Mouse (Mus musculus) heart, embryonic 15.5 days (tissue): Measurements from ENCODE around the gene Jak3. TPM values are rescaled to one million over a fixed set of nuclear protein-coding genes. Genes with fewer than 3 reads are reported as not detected.

Experiments used
- ATAC-seq: fragments of 200-750 bp; cut with Nextera tagmentation; replicated peaks from 2 replicates; pipeline ENCODE4 v1.8.0; 2017; ENCODE audit warnings: low read depth, moderate TSS enrichment; ENCODE audit not compliant: insufficient number of reproducible peaks, insufficient read depth, low FRiP score
- H3K27ac ChIP-seq: fragments of 300-500 bp; sonication (generic); 2 replicates; pipeline ENCODE4 v1.5.1; 2015; ENCODE audit warnings: mild to moderate bottlenecking, inconsistent platforms
- H3K27me3 ChIP-seq: fragments of 300-500 bp; sonication (generic); 2 replicates; pipeline ENCODE4 v1.6.1; 2015; ENCODE audit warnings: inconsistent platforms
- H3K36me3 ChIP-seq: fragments of 300-500 bp; sonication (generic); 2 replicates; pipeline ENCODE4 v1.6.1; 2015; ENCODE audit warnings: mild to moderate bottlenecking, inconsistent platforms
- H3K4me1 ChIP-seq: fragments of 300-500 bp; sonication (generic); replicated peaks from 2 replicates; pipeline ENCODE4 v1.6.1; 2015; ENCODE audit warnings: inconsistent platforms
- H3K4me2 ChIP-seq: fragments of 300-500 bp; sonication (generic); 2 replicates; pipeline ENCODE4 v1.6.1; 2015; ENCODE audit warnings: inconsistent platforms, mild to moderate bottlenecking, moderate library complexity
- H3K4me3 ChIP-seq: fragments of 300-500 bp; sonication (generic); 2 replicates; pipeline ENCODE4 v1.5.1; 2015; ENCODE audit warnings: mild to moderate bottlenecking, inconsistent platforms
- H3K9ac ChIP-seq: fragments of 300-500 bp; sonication (generic); 2 replicates; pipeline ENCODE4 v1.6.1; 2015; ENCODE audit warnings: mild to moderate bottlenecking, inconsistent platforms
- H3K9me3 ChIP-seq: fragments of 300-500 bp; sonication (generic); replicated peaks from 2 replicates; pipeline ENCODE4 v1.6.1; 2016; ENCODE audit warnings: inconsistent platforms
- WGBS: fragments of 180-500 bp; shearing (Covaris S2); methylation state at CpG from one replicate; pipeline ENCODE4 v1.1.7; 2015; ENCODE audit warnings: mixed read lengths; 5-methylcytosine and 5-hydroxymethylcytosine counted together
- polyA plus RNA-seq: library from polyadenylated mRNA; unstranded; fragments of >200 nt; fragmentation: Nextera tagmentation; extraction: Ambion mirVana; gene quantifications from 2 replicates; pipeline ENCODE4 v1.2.1, GENCODE M21; 2015

The Jak3 gene
- polyA plus RNA-seq, 1 experiment from 2014 or later: 6.9 TPM

- Histone ChIP-seq H3K4me2 (peak overlapping the region; percentile 51), H3K4me3 (peak overlapping the region; percentile 21), H3K36me3 (no peaks in the 10 kb centered on the region), H3K27me3 (peaks cover 58% of the 10 kb centered on the region), H3K9ac (no peak overlapping the region), H3K4me1 (0 out of 2 replicates have a peak, but pooled peaks cover 6% of the 10 kb centered on the region), H3K27ac (no peak overlapping the region), H3K9me3 (no peaks in the 10 kb centered on the region)
- 20% methylated on average over 25 of the region's 25 CpGs for WGBS
- ATAC-seq: peak; percentile 25
Measured at GRCm38 (mm10) chr8:71709800-71710446, 33.8 kb downstream of the Jak3 start.

DNA sequence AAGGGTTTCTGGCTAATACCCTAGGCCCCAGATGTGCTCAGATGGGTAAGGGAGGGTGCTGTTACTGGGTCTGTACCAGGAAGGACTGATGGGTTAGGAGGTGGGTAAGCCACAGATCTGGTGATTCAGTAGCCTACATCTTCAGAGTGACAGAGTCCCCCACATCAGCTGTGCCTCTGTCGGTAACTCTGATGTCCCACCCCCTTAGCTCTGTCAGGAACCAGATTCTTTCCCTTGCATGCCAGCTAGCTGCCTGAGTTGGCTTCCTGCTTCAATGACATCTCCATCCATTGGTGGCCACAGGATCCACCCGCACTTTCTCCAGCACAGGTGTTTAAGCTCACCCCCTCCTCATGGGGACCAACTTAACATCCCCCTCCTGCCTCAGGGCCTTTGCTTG is 35.5 kb downstream of the Jak3 start:
- WGBS: 61% methylated on average over 2 of the region's 2 CpGs

DNA sequence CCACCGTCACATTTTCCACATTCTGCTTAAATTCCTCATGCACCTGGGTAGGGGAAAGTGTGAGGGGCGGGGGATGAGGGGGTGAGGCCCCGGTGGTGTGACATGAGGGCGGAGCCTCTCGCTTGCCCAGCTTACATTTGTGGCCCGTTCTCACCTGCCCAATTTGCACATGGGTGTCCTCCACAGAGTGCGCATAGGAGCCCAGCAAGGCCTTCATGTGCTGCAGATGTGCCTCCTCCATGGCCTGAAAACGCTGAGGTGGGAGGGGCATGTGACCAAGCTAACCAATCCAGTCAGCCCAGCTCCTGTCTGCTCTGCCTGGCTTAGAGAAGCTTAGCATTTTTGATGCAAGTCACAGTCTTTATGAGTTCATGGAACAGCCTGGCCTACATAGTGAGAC is 39.4 kb downstream of the Jak3 start:
- Histone ChIP-seq H3K4me3 (no peak overlapping the region), H3K27me3 (peaks cover 33% of the 10 kb centered on the region), H3K4me2 (no peak overlapping the region), H3K27ac (no peak overlapping the region), H3K9ac (no peak overlapping the region), H3K9me3 (no peaks in the 10 kb centered on the region), H3K36me3 (no peaks in the 10 kb centered on the region), H3K4me1 (peaks cover 13% of the 10 kb centered on the region)
- no peak for ATAC-seq
- 34% methylated on average over 8 of the region's 8 CpGs for WGBS

More for the DNA sequence above, 35.5 kb downstream of the Jak3 start:
- H3K9me3 ChIP-seq: no peaks in the 10 kb centered on the region
- H3K36me3 ChIP-seq: no peaks in the 10 kb centered on the region
- no peak overlapping the region for H3K4me3 ChIP-seq
- peaks cover 60% of the 10 kb centered on the region for H3K27me3 ChIP-seq
- ATAC-seq: no peak
- H3K4me1 ChIP-seq: 0 out of 2 replicates have a peak, but pooled peaks cover 6% of the 10 kb centered on the region
- H3K27ac ChIP-seq: no peak overlapping the region
- H3K4me2 ChIP-seq: no peak overlapping the region
- H3K9ac ChIP-seq: no peak overlapping the region

DNA sequence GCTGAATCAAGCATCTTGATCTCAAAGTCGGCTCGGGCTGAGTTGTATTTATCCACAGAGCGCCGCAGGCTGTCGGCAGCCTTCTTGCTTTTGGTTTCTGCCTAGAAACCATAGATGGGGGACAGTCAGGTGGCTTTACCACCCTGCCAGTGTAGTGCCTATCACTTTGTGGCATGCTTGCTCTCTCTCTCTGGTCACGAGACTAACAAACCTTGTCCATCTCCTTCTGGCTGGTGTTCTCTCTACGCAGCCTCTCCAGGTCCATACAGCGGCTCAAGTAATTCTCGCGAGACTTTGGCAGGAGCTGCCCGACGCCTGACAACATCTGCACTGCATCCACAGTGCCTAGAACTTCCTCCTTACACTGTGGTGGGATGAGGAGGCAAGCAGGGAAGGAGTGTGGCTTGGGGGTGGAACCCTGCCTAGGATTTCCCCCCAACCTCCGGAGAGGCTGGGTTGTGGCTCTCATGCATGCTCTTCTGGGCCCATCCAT is 40.5 kb downstream of the Jak3 start:
- H3K4me1 ChIP-seq: peaks cover 13% of the 10 kb centered on the region
- no peak overlapping the region for H3K27ac ChIP-seq
- H3K4me2 ChIP-seq: no peak overlapping the region
- 75% methylated on average over 13 of the region's 13 CpGs for WGBS
- H3K27me3 ChIP-seq: peaks cover 33% of the 10 kb centered on the region
- H3K9me3 ChIP-seq: no peaks in the 10 kb centered on the region
- no peak overlapping the region for H3K4me3 ChIP-seq
- H3K9ac ChIP-seq: no peak overlapping the region
- H3K36me3 ChIP-seq: no peaks in the 10 kb centered on the region
- no peak for ATAC-seq

- H3K27me3 ChIP-seq: peaks cover 33% of the 10 kb centered on the region
- H3K27ac ChIP-seq: no peak overlapping the region
- no peak for ATAC-seq
- no peaks in the 10 kb centered on the region for H3K9me3 ChIP-seq
- H3K4me1 ChIP-seq: peaks cover 13% of the 10 kb centered on the region
- no peak overlapping the region for H3K9ac ChIP-seq
- no peaks in the 10 kb centered on the region for H3K36me3 ChIP-seq
- no peak overlapping the region for H3K4me3 ChIP-seq
- H3K4me2 ChIP-seq: no peak overlapping the region
- WGBS: 69% methylated on average over 12 of the region's 12 CpGs
Measured at GRCm38 (mm10) chr8:71717096-71717495, 41.0 kb downstream of the Jak3 start.

DNA sequence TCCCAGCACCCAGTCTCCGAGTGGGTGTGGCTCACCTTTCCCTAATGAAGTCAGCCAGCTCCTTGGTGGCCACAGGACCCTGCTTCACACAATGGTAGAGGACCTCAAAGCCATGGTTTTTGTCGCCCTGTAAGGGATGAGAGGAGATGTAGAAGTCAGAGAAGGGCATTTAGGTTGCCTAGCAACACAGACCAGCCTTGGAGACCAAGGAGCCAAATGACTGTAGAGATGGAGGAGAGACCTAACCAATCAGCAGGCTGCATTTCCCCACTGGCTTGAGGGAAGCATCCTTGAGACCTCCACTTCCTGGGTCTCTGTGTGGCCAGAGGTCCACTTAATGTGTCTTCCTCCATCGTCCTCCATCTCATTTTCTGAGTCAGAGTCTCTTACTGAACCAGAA is 42.2 kb downstream of the Jak3 start:
- H3K4me1 ChIP-seq: peaks cover 13% of the 10 kb centered on the region
- WGBS: 37% methylated on average over 3 of the region's 3 CpGs
- peaks cover 35% of the 10 kb centered on the region for H3K27me3 ChIP-seq

GRCm38 (mm10) chr8:71719218-71719617 is 43.1 kb downstream of the Jak3 start:
- ATAC-seq: no peak
- whole genome bisulfite sequencing: 27% methylated on average over 4 of the region's 4 CpGs
- Histone ChIP-seq H3K27ac (no peak overlapping the region), H3K9me3 (no peaks in the 10 kb centered on the region), H3K27me3 (peaks cover 39% of the 10 kb centered on the region), H3K4me1 (peaks cover 13% of the 10 kb centered on the region), H3K36me3 (no peaks in the 10 kb centered on the region), H3K4me2 (no peak overlapping the region), H3K9ac (no peak overlapping the region), H3K4me3 (no peak overlapping the region)

More for the DNA sequence above, 42.2 kb downstream of the Jak3 start:
- Histone ChIP-seq H3K9ac (no peak overlapping the region), H3K4me3 (no peak overlapping the region), H3K4me2 (no peak overlapping the region), H3K36me3 (no peaks in the 10 kb centered on the region), H3K27ac (no peak overlapping the region), H3K9me3 (no peaks in the 10 kb centered on the region)
- ATAC-seq: no peak

- H3K9me3 ChIP-seq: no peaks in the 10 kb centered on the region
- no peak overlapping the region for H3K27ac ChIP-seq
- no peak overlapping the region for H3K9ac ChIP-seq
- no peak overlapping the region for H3K4me3 ChIP-seq
- peaks cover 46% of the 10 kb centered on the region for H3K27me3 ChIP-seq
- no peak for ATAC-seq
- peaks cover 15% of the 10 kb centered on the region for H3K4me1 ChIP-seq
- WGBS: 44% methylated on average over 7 of the region's 7 CpGs
- H3K36me3 ChIP-seq: no peaks in the 10 kb centered on the region
- no peak overlapping the region for H3K4me2 ChIP-seq
Measured at GRCm38 (mm10) chr8:71719928-71720457, 43.9 kb downstream of the Jak3 start.

- ATAC-seq: no peak
- H3K9me3 ChIP-seq: no peaks in the 10 kb centered on the region
- H3K4me1 ChIP-seq: peaks cover 22% of the 10 kb centered on the region
- no peaks in the 10 kb centered on the region for H3K36me3 ChIP-seq
- 53% methylated on average over 14 of the region's 14 CpGs for WGBS
- no peak overlapping the region; the same call in 1 of the 2 replicates for H3K4me3 ChIP-seq
- no peak overlapping the region for H3K9ac ChIP-seq
- H3K4me2 ChIP-seq: no peak overlapping the region
- no peak overlapping the region for H3K27ac ChIP-seq
- peaks cover 58% of the 10 kb centered on the region for H3K27me3 ChIP-seq
Measured at GRCm38 (mm10) chr8:71723047-71723551, 47.0 kb downstream of the Jak3 start.

DNA sequence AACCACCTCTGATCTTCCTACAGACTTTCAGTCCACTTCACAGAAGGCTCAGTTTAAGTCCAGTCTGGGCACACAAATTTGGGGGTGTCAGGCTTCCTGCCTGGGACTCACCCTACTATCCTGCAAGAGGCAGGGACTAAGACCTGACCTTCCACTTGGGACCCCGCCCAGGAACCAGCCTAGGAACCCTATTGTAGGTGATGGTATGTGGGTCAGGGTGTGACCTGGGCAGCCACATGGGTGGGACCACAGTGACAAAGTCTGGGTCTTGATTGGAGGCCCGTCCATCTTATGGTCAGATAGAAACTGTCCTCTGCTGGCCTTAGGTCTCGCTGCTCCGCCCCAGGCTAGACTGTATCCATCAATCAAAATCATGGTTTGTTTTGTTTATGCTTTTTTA is 48.3 kb downstream of the Jak3 start:
- H3K27me3 ChIP-seq: peaks cover 59% of the 10 kb centered on the region
- WGBS: 70% methylated on average over 4 of the region's 4 CpGs

DNA sequence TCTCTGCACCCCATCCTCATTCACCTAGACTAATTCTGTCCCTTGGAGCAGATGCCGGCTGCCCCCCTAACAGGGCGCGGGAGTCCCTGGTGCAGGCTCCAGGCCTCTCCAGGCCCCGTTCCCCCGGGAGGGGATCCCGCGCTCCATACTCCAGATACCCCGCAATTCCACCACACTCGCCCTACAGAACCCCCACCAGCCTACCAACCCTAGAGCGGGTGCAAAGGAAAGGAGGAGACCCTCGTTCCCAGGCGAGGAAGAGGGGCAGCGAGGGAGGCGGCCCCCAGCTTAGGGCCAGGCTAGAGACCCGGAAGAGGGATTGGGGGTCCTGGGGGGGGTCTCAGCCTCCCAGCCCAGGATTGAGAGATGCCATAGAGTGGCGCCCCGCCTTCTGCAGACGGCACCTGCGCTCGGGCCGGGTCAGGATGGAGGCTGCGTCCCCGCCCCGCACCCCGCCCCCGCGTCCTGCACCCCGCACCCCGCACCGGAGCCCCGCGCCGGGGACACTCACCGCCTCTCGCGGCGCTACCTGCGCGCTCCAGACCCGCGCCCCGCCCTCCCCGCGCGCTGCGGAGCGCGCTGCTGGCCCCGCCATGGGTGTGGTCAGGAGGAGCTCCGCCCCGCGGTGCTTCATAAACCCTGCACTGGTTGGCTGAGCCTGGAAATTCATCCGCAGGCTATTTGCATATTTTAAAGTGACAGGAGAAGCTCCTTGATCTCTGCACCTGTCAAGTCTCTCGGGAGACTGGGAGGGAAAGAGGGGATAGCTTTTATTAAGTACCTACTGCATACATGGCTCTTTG is 49.2 kb downstream of the Jak3 start, which contains the start of gene Fcho1:
Gene Fcho1, minus strand, starts transcription at position 595 of the 803 bp plus-strand sequence.
- WGBS: 2% methylated on average over 41 of the region's 54 CpGs
- Histone ChIP-seq H3K4me2 (peak within 1 kb of the TSS; percentile 87), H3K27ac (no peak within 1 kb of the TSS), H3K4me1 (peaks cover 18% of the 10 kb centered on the region), H3K36me3 (no peaks in the 10 kb centered on the region), H3K9ac (peak within 1 kb of the TSS; percentile 53), H3K27me3 (peaks cover 62% of the 10 kb centered on the region), H3K4me3 (peak within 1 kb of the TSS; percentile 59), H3K9me3 (no peaks in the 10 kb centered on the region)
- ATAC-seq: peak; percentile 74

More for the DNA sequence above, 48.3 kb downstream of the Jak3 start:
- H3K4me3 ChIP-seq: no peak overlapping the region; the same call in 1 of the 2 replicates
- ATAC-seq: no peak
- no peaks in the 10 kb centered on the region for H3K9me3 ChIP-seq
- no peaks in the 10 kb centered on the region for H3K36me3 ChIP-seq
- no peak overlapping the region for H3K9ac ChIP-seq
- H3K4me1 ChIP-seq: peaks cover 24% of the 10 kb centered on the region
- H3K4me2 ChIP-seq: 0 out of 2 replicates have a peak overlapping the region, but pooled peaks have one; percentile 87
- no peak overlapping the region for H3K27ac ChIP-seq
